Mouse (Mus musculus) cerebellum, postnatal 10 days (tissue): Measurements from ENCODE around the gene Foxl2.

Experiments used
- DNase-seq, 2 experiments: peaks; one replicate each; pipeline ENCODE4 v3.0.0; 2021; ENCODE audit warnings: mixed read lengths in 2 of 2

Foxl2 gene

GRCm38 (mm10) chr9:98962478-98963142 lies 7.5 kb downstream of the Foxl2 start:
- DNase-seq, result no peak

GRCm38 (mm10) chr9:98963661-98964060 lies 8.6 kb downstream of the Foxl2 start:
- no peak for DNase-seq

GRCm38 (mm10) chr9:98965084-98965483 lies 10.0 kb downstream of the Foxl2 start:
- peak; percentile 84 to 85 for DNase-seq

GRCm38 (mm10) chr9:98973101-98973521 lies 18.0 kb downstream of the Foxl2 start:
- DNase-seq, result peak in 1 of 2 experiments; percentile 33

- no peak for DNase-seq
Measured at GRCm38 (mm10) chr9:98973561-98973960, 18.5 kb downstream of the Foxl2 start.

GRCm38 (mm10) chr9:98974898-98975297 lies 19.8 kb downstream of the Foxl2 start:
- no peak for DNase-seq

GRCm38 (mm10) chr9:98976081-98976480 lies 21.0 kb downstream of the Foxl2 start:
- DNase-seq, result no peak

- no peak for DNase-seq
Measured at GRCm38 (mm10) chr9:98976520-98976919, 21.4 kb downstream of the Foxl2 start.

- peak; percentile 95 to 96 for DNase-seq
Measured at GRCm38 (mm10) chr9:98979431-98980416, 24.6 kb downstream of the Foxl2 start.

- peak; percentile 100 for DNase-seq
Measured at GRCm38 (mm10) chr9:98985800-98986475, 30.9 kb downstream of the Foxl2 start, which contains the start of gene Faim. Faim (plus strand) TSS chr9:98986373.

GRCm38 (mm10) chr9:98986476-98987096 lies 31.5 kb downstream of the Foxl2 start:
- DNase-seq, result no peak

GRCm38 (mm10) chr9:98987131-98987530 lies 32.0 kb downstream of the Foxl2 start:
- DNase-seq, result no peak

- DNase-seq, result no peak
Measured at GRCm38 (mm10) chr9:98994103-98994502, 39.0 kb downstream of the Foxl2 start.

GRCm38 (mm10) chr9:98999881-99000339 lies 44.8 kb downstream of the Foxl2 start:
- peak; percentile 79 to 87 for DNase-seq

GRCm38 (mm10) chr9:99001326-99001725 lies 46.2 kb downstream of the Foxl2 start:
- DNase-seq, result no peak
